Mouse (Mus musculus) neural tube, embryonic 15.5 days (tissue): ENCODE data around the gene Alkal2. TPM values are rescaled to one million over a fixed set of nuclear protein-coding genes. Genes with fewer than 3 reads are reported as not detected.

Source experiments
- ATAC-seq: fragments of 200-750 bp; cut with Nextera tagmentation; 2 replicates; pipeline ENCODE4 v1.8.0; 2017; ENCODE audit warnings: mild to moderate bottlenecking, moderate TSS enrichment, moderate library complexity; ENCODE audit not compliant: low FRiP score
- H3K27ac ChIP-seq: fragments of 300-500 bp; sonication (generic); replicated peaks from 2 replicates; pipeline ENCODE4 v1.5.1; 2015; ENCODE audit warnings: mild to moderate bottlenecking, inconsistent platforms
- H3K27me3 ChIP-seq: fragments of 300-500 bp; sonication (generic); replicated peaks from 2 replicates; pipeline ENCODE4 v1.6.1; 2015; ENCODE audit warnings: inconsistent platforms
- H3K36me3 ChIP-seq: fragments of 300-500 bp; sonication (generic); 2 replicates; pipeline ENCODE4 v1.6.1; 2015; ENCODE audit warnings: inconsistent platforms
- H3K4me1 ChIP-seq: fragments of 300-500 bp; sonication (generic); 2 replicates; pipeline ENCODE4 v1.6.1; 2015; ENCODE audit warnings: inconsistent platforms
- H3K4me2 ChIP-seq: fragments of 300-500 bp; sonication (generic); 2 replicates; pipeline ENCODE4 v1.6.1; 2015; ENCODE audit warnings: inconsistent platforms, mild to moderate bottlenecking, moderate library complexity
- H3K4me3 ChIP-seq: fragments of 300-500 bp; sonication (generic); replicated peaks from 2 replicates; pipeline ENCODE4 v1.5.1; 2015; ENCODE audit warnings: mild to moderate bottlenecking, inconsistent platforms
- H3K9ac ChIP-seq: fragments of 300-500 bp; sonication (generic); replicated peaks from 2 replicates; pipeline ENCODE4 v1.6.1; 2015; ENCODE audit warnings: mild to moderate bottlenecking, inconsistent platforms
- H3K9me3 ChIP-seq: fragments of 300-500 bp; sonication (generic); replicated peaks from 2 replicates; pipeline ENCODE4 v1.6.1; 2016; ENCODE audit warnings: inconsistent platforms
- WGBS: fragments of 180-500 bp; shearing (Covaris S2); methylation state at CpG from one replicate; pipeline ENCODE4 v1.1.7; 2015; ENCODE audit warnings: mixed read lengths; 5-methylcytosine and 5-hydroxymethylcytosine counted together
- polyA plus RNA-seq: library from polyadenylated mRNA; unstranded; fragments of >200 nt; fragmentation: Nextera tagmentation; extraction: Ambion mirVana; gene quantifications from 2 replicates; pipeline ENCODE4 v1.2.1, GENCODE M21; 2015

The Alkal2 gene
- 1.6 and 1.7 TPM in 2 replicates for polyA plus RNA-seq

DNA sequence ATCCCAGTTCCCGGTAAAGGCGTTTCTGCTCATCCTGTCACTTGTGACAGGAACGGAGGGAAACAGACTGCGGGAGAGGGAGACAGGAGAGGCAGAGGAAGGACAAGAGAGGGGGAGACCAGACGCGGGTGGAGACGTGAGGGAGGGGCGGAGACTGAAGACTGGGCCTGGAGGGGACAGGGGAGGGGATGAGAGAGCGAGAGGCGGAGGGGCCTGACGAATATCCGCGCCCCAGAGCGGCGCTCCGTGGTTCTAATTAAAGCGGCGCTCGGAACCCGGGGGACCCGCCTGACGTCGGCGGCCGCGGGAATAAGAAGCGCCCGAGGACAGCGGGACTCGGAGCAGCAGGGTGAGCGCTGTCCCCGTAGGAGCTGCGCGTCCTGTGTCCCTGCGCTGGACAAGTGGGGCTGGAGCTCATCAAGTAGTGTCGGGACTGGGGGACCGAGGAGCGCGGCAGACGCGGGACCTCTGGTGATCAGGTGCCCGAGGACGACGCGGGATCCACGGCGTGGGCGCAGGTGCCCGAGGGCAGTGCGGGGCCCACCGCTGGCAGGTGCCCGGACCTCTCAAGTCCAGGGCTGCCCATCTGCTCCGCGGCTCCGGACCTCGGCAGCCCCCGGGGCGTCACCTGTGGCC is at the start of gene Alkal2:
Gene Alkal2, plus strand, starts transcription at position 337 of the 636 bp plus-strand sequence.
- WGBS = under 1% methylated on average over 58 of the region's 58 CpGs
- H3K36me3 ChIP-seq = no peaks in the 10 kb centered on the region
- no peak within 1 kb of the TSS for H3K27ac ChIP-seq
- H3K9ac ChIP-seq = peak within 1 kb of the TSS; percentile 17
- H3K4me3 ChIP-seq = peak within 1 kb of the TSS; percentile 52
- H3K4me1 ChIP-seq = peaks cover 17% of the 10 kb centered on the region
- H3K27me3 ChIP-seq = peaks cover 51% of the 10 kb centered on the region
- H3K4me2 ChIP-seq = peak within 1 kb of the TSS; percentile 92
- peak; percentile 66 for ATAC-seq
- H3K9me3 ChIP-seq = no peaks in the 10 kb centered on the region

DNA sequence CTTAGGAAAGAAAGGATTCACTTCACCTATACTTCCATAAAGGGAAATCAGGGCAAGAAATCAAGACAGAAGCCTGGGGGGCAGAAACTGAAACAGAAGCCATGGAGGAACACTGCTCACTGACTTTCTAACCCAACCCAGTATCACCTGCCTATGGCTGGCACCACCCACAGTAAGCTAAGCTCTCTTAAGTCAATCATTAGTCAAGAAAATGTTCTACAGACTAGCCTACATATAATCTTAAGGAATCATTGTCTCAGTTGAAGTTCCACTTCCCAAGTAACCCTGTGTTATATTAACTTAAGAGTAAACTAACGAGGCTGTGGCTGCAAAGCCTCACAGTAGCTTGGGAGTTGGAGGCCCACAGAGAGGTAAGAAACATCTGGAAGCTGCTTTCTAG is 35.6 kb upstream of the Alkal2 start:
- Histone ChIP-seq H3K27ac (no peak overlapping the region), H3K36me3 (no peaks in the 10 kb centered on the region), H3K4me3 (no peak overlapping the region), H3K9me3 (no peaks in the 10 kb centered on the region), H3K9ac (no peak overlapping the region), H3K27me3 (no peaks in the 10 kb centered on the region), H3K4me1 (no peaks in the 10 kb centered on the region), H3K4me2 (no peak overlapping the region)
- ATAC-seq = no peak
- 81% methylated on average over 1 of the region's 1 CpGs for WGBS

DNA sequence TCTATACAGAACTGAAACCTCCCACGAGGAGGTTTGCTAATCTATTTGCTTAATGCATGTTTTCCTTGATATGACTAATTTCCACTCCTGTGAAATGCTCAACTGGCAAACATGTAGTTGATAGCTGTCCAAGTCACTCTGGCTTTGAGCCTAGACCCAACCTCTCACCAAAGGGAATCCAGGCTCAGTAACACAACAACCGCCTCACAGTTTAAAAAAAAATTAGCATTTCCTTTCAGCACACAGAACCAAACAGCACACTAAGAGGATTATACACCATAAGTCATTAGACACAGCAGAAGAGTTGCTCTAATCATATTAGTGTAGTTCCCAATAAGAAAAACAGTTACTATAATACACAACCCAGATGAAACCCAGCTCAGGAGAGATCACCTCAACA is 33.2 kb upstream of the Alkal2 start:
- H3K4me2 ChIP-seq = no peak overlapping the region
- 68% methylated on average over 2 of the region's 2 CpGs for WGBS
- no peak overlapping the region for H3K9ac ChIP-seq
- no peaks in the 10 kb centered on the region for H3K36me3 ChIP-seq
- no peak for ATAC-seq
- no peaks in the 10 kb centered on the region for H3K4me1 ChIP-seq
- H3K4me3 ChIP-seq = no peak overlapping the region
- H3K9me3 ChIP-seq = no peaks in the 10 kb centered on the region
- H3K27ac ChIP-seq = no peak overlapping the region
- no peaks in the 10 kb centered on the region for H3K27me3 ChIP-seq

DNA sequence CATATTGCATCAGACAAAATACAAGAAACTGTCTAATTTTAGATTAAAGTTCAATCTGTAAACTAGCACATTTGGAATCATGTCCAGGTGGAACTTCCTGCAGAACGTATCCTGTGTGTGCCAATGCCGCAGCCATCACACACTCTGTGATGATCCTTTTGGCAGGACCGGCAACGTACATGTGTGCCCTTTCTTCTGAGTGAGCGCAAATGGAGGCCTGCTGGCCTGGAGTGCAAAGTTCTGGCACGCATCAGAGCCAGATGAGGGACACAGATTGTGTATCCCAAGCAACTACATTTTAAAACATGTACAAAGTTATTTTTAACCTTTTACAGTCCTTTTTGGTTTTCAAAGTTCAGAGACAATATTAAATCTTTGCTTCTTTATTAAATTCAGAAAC is 32.3 kb upstream of the Alkal2 start:
- H3K9ac ChIP-seq = no peak overlapping the region
- no peaks in the 10 kb centered on the region for H3K27me3 ChIP-seq
- WGBS = 90% methylated on average over 6 of the region's 6 CpGs
- H3K4me1 ChIP-seq = no peaks in the 10 kb centered on the region
- H3K9me3 ChIP-seq = no peaks in the 10 kb centered on the region
- no peak overlapping the region for H3K4me3 ChIP-seq
- ATAC-seq = no peak
- H3K27ac ChIP-seq = no peak overlapping the region
- H3K36me3 ChIP-seq = no peaks in the 10 kb centered on the region
- H3K4me2 ChIP-seq = no peak overlapping the region

DNA sequence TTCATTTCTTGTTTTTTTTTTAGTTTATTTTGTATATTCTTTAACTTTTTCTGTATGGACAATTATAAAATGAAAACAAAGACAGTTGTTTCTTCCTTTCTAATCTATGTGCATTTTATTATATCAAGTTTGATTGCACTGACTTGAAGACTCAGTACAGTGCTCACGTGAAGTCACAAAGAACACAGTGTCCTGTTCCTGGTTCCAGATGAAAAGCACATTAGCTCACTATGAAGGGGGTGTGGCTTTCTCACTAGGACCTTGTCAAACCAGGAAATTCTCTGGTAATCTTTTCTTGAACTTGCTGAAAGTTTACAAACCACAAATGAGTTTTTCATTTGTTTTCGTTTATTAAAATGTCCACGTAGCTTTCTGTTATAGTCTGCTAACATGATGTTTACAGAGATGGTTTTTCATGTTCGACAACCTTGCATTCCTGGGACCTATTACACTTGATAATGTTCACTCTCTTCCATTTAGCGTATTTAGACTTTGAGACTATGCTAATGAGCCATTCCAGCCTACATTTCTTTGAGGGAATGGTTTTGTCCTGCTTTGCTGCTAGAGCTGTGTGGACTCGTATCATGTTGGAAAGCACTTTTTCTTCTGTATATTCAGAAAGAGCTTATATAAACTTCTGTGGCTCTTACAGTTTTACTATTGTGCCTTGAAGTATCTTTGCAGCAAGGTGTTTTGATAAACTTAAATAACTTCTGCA is 28.5 kb upstream of the Alkal2 start:
- Histone ChIP-seq H3K9me3 (no peaks in the 10 kb centered on the region), H3K27ac (no peak overlapping the region), H3K36me3 (no peaks in the 10 kb centered on the region), H3K4me2 (no peak overlapping the region), H3K27me3 (no peaks in the 10 kb centered on the region), H3K4me1 (no peaks in the 10 kb centered on the region), H3K4me3 (no peak overlapping the region), H3K9ac (no peak overlapping the region)
- ATAC-seq = no peak
- 85% methylated on average over 6 of the region's 6 CpGs for WGBS

DNA sequence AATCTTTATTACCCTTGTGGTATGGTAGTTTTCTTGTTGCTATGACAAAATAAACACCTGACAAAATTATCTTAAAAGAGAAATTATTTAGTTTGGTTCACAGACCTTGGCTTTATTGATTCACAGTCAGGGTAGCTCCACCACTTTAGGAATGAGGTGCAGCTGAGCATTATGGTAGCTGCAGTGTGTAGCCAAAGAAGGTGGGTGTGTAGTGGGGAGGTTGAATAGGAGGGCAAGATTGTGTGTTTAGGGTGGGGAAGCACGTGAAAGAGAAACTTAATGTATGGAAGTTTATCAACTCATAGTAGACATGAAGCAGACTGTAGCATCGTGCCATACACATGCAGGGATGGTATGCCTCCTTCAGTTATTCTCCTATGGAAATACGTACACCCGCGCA is 27.9 kb upstream of the Alkal2 start:
- ATAC-seq = no peak
- Histone ChIP-seq H3K27ac (no peak overlapping the region), H3K36me3 (no peaks in the 10 kb centered on the region), H3K4me2 (no peak overlapping the region), H3K27me3 (no peaks in the 10 kb centered on the region), H3K9ac (no peak overlapping the region), H3K4me3 (no peak overlapping the region), H3K4me1 (no peaks in the 10 kb centered on the region), H3K9me3 (no peaks in the 10 kb centered on the region)
- 95% methylated on average over 5 of the region's 5 CpGs for WGBS

DNA sequence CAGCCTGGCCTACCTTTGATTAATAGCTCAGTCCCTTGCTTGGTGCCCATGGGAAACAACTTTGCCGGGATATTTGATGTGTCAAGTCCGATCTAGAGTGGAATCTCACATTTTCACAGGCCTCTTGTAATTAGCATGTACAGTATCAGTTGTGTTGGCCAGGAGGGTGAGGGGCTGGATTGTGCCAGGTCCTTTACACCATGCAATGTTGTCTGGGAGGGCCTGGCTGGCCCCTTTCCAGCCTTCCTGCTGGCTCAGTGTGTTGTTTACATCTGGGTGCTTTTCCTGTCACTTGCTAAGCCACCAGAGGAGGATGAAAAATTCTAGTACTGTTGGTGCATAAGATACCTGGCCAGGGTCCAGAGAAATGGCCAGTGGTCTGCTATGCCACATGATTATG is 19.8 kb upstream of the Alkal2 start:
- WGBS = 59% methylated on average over 2 of the region's 2 CpGs
- Histone ChIP-seq H3K4me3 (no peak overlapping the region), H3K9me3 (no peaks in the 10 kb centered on the region), H3K27me3 (no peaks in the 10 kb centered on the region), H3K4me2 (no peak overlapping the region), H3K4me1 (no peaks in the 10 kb centered on the region), H3K27ac (no peak overlapping the region), H3K9ac (no peak overlapping the region), H3K36me3 (no peaks in the 10 kb centered on the region)
- no peak for ATAC-seq

DNA sequence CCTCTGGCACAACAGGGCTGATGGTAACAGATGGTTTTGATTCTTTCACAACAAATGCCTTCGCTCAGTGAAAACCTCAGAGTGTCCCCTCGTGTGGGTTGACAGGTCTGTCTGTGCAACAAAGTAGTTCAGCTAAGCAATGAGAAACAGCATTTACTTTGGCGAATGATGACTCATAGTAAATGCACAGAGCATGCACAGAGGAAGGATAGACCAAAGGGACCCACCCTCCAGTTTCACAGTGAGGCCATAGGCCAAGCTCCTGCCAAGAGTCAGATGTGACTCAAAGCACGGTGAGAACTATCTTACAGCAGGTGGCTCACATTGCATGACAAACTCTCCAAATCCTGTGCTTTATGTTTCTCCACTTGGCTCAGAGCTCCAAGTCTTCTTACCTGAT is 18.3 kb upstream of the Alkal2 start:
- Histone ChIP-seq H3K9ac (no peak overlapping the region), H3K36me3 (no peaks in the 10 kb centered on the region), H3K4me1 (no peaks in the 10 kb centered on the region), H3K27me3 (no peaks in the 10 kb centered on the region), H3K27ac (no peak overlapping the region), H3K4me2 (no peak overlapping the region), H3K4me3 (no peak overlapping the region), H3K9me3 (no peaks in the 10 kb centered on the region)
- WGBS = 88% methylated on average over 4 of the region's 4 CpGs
- ATAC-seq = no peak

DNA sequence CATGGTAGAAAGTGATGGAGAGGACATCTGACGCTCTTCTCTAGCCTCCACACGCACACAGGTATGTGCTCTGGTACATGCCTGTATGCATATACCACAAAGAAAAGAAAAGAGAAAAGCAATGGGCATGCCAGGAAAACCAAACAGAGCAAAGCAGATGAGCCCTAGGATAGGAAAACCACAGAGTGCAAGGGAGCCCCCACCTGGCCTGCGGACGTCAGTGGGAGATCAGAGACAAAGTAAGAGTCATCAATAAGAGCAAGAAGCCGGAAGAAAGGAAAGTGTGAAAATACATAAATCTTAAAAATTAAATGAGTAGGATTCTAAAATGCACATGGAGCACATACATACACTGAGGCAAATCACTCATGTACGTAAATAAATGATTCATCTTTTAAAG is 4.7 kb upstream of the Alkal2 start:
- 73% methylated on average over 6 of the region's 6 CpGs for WGBS
- H3K9me3 ChIP-seq = no peaks in the 10 kb centered on the region
- no peak overlapping the region for H3K4me3 ChIP-seq
- no peak overlapping the region for H3K27ac ChIP-seq
- no peak overlapping the region for H3K4me2 ChIP-seq
- H3K27me3 ChIP-seq = peaks cover 29% of the 10 kb centered on the region
- H3K36me3 ChIP-seq = no peaks in the 10 kb centered on the region
- no peak overlapping the region for H3K9ac ChIP-seq
- no peak for ATAC-seq
- peaks cover 10% of the 10 kb centered on the region for H3K4me1 ChIP-seq

DNA sequence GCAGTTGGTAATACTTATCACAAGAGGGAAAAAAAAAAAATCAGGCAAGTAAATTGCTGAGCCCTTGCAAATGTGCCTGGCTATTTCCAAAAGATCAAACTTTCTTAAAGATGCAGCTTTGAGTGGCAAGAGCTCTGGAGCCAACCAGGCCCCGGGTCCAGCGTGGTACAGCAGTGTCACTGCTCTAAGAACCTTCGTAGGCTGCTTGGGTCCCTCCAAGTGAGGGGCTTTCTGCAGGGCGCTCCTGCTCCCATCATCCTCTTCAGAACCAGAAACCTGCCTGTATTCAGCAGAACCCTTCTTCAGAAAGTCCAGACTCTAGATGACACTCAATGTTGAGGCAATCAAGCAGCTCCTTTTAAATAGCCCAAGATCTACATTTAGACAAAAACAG is 533 bp upstream of the Alkal2 start:
- no peaks in the 10 kb centered on the region for H3K36me3 ChIP-seq
- ATAC-seq = no peak; the same call in 1 of the 2 replicates
- peak overlapping the region; percentile 17 for H3K9ac ChIP-seq

DNA sequence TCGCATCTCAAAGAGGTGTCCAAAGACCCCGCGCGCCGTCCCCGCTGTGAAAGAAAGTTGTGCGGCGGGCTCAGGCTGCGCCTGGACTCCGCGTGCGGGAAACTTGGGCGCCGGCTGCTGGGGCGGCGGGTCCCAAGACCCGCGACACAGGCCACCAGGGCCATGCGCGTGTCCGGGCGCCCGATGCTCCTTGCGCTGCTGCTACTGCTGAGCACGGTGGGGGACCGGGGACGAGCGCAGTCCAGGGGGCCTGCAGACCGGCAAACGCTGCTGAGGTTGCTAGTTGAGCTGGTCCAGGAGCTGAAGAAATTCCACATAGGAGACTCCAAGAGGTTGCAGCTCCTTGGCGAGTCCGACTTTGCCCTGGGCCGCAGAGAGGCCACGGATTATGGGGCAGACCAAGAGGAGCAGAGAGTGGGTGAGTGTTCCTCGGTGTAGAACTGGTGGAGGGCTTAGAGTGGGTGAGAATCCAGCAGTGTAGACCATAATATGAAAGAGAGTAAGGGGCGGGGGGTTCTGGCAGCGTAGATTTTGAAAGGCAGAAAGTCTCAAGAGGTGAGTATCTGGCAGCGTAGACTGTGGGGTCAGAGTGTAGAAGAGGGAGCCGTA is 604 bp downstream of the Alkal2 start:
- Histone ChIP-seq H3K9me3 (no peaks in the 10 kb centered on the region), H3K27me3 (peaks cover 48% of the 10 kb centered on the region), H3K4me2 (peak overlapping the region; percentile 92), H3K27ac (no peak overlapping the region), H3K9ac (peak overlapping the region; percentile 17), H3K4me3 (peak overlapping the region; percentile 52), H3K36me3 (no peaks in the 10 kb centered on the region), H3K4me1 (peaks cover 17% of the 10 kb centered on the region)
- 8% methylated on average over 39 of the region's 39 CpGs for WGBS
- peak; percentile 63 for ATAC-seq

More for the DNA sequence above, 533 bp upstream of the Alkal2 start:
- H3K4me2 ChIP-seq = peak overlapping the region; percentile 92
- WGBS = 13% methylated on average over 4 of the region's 4 CpGs
- H3K4me1 ChIP-seq = peaks cover 17% of the 10 kb centered on the region
- H3K4me3 ChIP-seq = peak overlapping the region; percentile 52
- no peaks in the 10 kb centered on the region for H3K9me3 ChIP-seq
- H3K27ac ChIP-seq = no peak overlapping the region
- H3K27me3 ChIP-seq = peaks cover 51% of the 10 kb centered on the region

DNA sequence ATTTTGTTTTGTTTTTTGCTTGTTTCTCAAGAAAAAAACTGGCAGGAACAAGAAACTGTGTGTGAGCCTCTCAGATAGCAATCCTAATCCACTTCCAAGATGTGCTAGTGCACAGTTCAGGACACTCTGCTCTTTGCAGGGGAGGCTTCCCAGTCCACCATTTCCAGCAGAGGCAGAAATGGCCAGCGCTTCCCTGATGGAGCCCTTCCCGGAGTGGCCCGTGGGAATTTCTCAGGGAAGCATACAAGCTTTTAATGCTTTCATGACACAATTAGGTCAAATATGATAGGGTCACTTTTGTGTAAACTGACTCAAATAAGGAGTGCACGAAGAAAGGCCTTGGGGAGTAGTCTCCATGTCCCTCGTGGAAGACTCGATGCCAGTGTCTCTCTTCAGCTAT is 1.8 kb downstream of the Alkal2 start:
- Histone ChIP-seq H3K4me1 (peaks cover 17% of the 10 kb centered on the region), H3K4me3 (no peak overlapping the region), H3K36me3 (no peaks in the 10 kb centered on the region), H3K4me2 (no peak overlapping the region), H3K27me3 (peaks cover 48% of the 10 kb centered on the region), H3K9ac (no peak overlapping the region), H3K27ac (no peak overlapping the region), H3K9me3 (no peaks in the 10 kb centered on the region)
- no peak for ATAC-seq
- 78% methylated on average over 6 of the region's 6 CpGs for WGBS
